Mouse (Mus musculus) heart, postnatal 14 days (tissue): Measurements from ENCODE around the gene Olfr873. TPM values are rescaled to one million over a fixed set of nuclear protein-coding genes. Genes with fewer than 3 reads are reported as not detected.
"Not testable (repeated sequence)": the region's sequence is repeated elsewhere in the genome, so short reads cannot be mapped to it uniquely, and the experiment has no call there.

ENCODE experiments used
- DNase-seq, 2 experiments: peaks; one replicate each; pipeline ENCODE4 v3.0.0; 2021 to 2022
- intact Hi-C: fragments of 180-260 bp; cut with DNase I; formaldehyde crosslinking; loops from one replicate; pipeline ENCODE4 v1.15.1; 2025
- long read RNA-seq, 2 experiments: library from polyadenylated mRNA; stranded (forward); transcript quantifications; one replicate each; pipeline ENCODE4 v2.0.0; 2021
- total RNA-seq, 2 experiments: library from RNA; stranded (reverse); gene quantifications; 2 replicates each; pipeline ENCODE4 v1.2.3; 2021

The Olfr873 gene
- total RNA-seq: not detected
- long read RNA-seq, experiment 1: 0 reads
- long read RNA-seq, experiment 2: 0 reads

DNA sequence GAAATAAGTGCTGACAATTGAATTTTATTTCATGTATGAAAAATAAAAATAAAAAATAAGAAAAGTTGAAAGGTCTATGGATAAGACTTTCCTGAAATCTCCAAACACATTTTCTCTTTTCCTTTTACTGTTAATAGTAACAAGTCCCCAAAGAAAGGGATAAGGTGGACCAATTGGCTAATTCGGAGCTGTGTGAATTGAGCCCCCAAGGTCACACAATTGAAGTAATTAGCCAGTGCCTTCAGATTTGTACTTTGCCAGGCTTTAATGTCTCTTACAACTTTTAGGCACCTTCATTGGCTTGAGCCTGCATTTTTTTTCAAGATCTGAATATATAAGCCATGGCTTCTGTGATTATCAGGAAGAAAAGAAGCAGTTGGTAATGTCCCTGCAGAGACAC, at the start of gene Olfr873:
TSS of gene Olfr873 (plus strand) at position 301 of the 400 bp plus-strand sequence.
- intact Hi-C loops: no loop called here
- no peak for DNase-seq

DNA sequence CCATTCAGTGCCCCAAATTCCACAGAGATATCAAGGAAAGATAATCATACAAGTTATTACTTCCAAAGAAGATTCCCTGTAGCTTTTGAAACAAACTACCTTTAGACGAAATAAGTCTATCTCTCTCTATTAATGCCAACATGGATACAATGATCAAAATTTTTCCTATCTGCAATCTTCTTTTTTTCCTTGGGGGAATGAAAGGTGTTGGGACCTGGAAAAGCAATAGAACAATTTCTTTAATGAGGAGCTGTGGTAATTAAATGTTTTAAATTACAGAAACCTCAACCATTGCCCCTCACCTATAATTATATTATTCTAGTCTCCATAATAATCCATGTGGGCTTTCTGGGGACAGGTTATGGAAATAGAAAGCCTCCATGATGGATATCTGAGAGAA, 16.3 kb upstream of the Olfr873 start, which contains the start of gene Olfr39:
TSS of gene Olfr39 (plus strand) at position 301 of the 400 bp plus-strand sequence.
- no peak for DNase-seq
- intact Hi-C loops: no loop called here

DNA sequence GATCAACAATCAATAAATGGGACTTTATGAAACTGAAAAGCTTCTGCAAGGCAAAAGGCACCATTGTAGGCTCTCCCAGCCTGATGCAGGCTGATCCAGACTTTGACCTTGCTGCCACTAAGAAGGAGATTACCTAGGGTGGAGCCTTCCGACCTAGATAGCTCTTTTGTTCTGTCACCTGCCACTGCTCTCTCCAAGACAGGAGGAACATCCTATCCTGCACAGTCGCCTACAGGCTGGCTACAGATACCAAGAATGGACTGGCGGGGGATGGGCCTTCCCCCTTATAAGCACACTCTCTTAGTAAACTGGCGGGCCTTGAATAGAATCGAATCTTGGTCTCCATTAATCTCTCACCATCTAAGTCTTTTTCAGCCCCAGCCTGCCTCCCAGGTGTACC, 2.8 kb upstream of the Olfr873 start:
- DNase-seq, intact Hi-C loops: not testable (repeated sequence)

DNA sequence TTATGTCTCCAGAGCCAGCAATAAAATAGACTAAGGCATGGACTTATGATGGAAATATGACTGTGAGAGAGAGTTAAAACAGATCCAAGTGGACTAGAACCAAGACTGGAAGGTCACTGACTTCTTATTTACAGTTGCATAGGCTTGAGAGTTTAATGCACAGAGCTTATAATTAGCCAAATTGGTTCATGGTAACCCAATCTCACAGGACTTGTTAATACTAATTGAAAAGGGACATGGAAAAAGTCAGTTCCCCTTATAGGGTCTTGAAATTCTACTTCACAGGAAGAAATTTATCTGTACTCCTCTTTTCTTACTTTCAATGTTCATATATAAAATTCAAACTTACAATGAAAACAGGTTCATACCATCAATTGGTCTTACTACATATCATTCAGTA, 37.7 kb downstream of the Olfr873 start, which contains the start of gene Olfr18:
TSS of gene Olfr18 (minus strand) at position 101 of the 400 bp plus-strand sequence.
- intact Hi-C loops: no loop called here
- no peak for DNase-seq

DNA sequence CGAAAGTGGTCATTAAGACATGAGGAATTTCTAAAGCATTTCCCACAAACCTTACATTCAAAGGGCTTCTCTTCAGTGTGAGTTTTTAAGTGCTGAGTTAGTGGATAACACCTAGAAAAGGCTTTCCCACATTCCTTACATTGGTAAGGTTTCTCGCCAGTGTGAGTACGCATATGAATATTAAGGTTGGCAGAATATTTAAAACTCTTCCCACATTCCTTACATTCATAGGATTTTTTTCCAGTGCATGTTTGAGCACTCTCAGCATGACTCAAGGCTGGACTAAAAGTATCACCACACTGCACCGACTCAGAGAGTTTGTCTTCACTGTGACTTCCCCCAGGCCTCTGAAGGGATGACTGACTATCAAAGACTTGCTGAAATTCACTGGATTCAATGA, 50.2 kb downstream of the Olfr873 start:
- no peak for DNase-seq
- intact Hi-C loops: no loop called here

Other genes with a start within 250 kb of the Olfr873 start
- gene Olfr867, start 241.0 kb upstream of the Olfr873 start, total RNA-seq: not detected
- gene Olfr868, start 199.9 kb upstream of the Olfr873 start, total RNA-seq: not detected
- gene Olfr869, start 169.5 kb upstream of the Olfr873 start, total RNA-seq: not detected
- not detected for gene Olfr870, start 124.5 kb upstream of the Olfr873 start, total RNA-seq
- not detected for gene Olfr871, start 86.3 kb upstream of the Olfr873 start, total RNA-seq
- gene Olfr872, start 61.4 kb upstream of the Olfr873 start, total RNA-seq: not detected
- gene Olfr39, start 16.2 kb upstream of the Olfr873 start, total RNA-seq: not detected
- not detected for gene Olfr18, start 37.6 kb downstream of the Olfr873 start, total RNA-seq
- 10 to 100 TPM; 11.9 TPM for gene Zfp560, start 86.6 kb downstream of the Olfr873 start, total RNA-seq
- 10 to 100 TPM; 14.3 to 15.3 TPM for gene Zfp26, start 161.6 kb downstream of the Olfr873 start, total RNA-seq
- gene Zfp426, start 194.2 kb downstream of the Olfr873 start, total RNA-seq: 10 to 100 TPM; 12.4 to 13.1 TPM
- gene Zfp266, start 222.9 kb downstream of the Olfr873 start, total RNA-seq: 10 to 100 TPM; 32.2 to 36.1 TPM